Mouse (Mus musculus) embryonic facial prominence, embryonic 15.5 days (tissue): ENCODE data around the gene Ifnar2. TPM values are rescaled to one million over a fixed set of nuclear protein-coding genes. Genes with fewer than 3 reads are reported as not detected.
A peak's percentile ranks its signal among the peaks of the same experiment; 100 is the strongest.

ENCODE experiments used
- ATAC-seq: fragments of 200-750 bp; cut with Nextera tagmentation; 2 replicates; pipeline ENCODE4 v1.8.0; 2017; ENCODE audit warnings: low read depth, moderate TSS enrichment; ENCODE audit not compliant: insufficient number of reproducible peaks, low FRiP score, low TSS enrichment
- H3K27ac ChIP-seq: fragments of 300-500 bp; sonication (generic); replicated peaks from 2 replicates; pipeline ENCODE4 v1.5.1; 2015; ENCODE audit warnings: mild to moderate bottlenecking, inconsistent platforms
- H3K27me3 ChIP-seq: fragments of 300-500 bp; sonication (generic); 2 replicates; pipeline ENCODE4 v1.6.1; 2015; ENCODE audit warnings: inconsistent platforms
- H3K36me3 ChIP-seq: fragments of 300-500 bp; sonication (generic); 2 replicates; pipeline ENCODE4 v1.6.1; 2015; ENCODE audit warnings: mild to moderate bottlenecking, inconsistent platforms
- H3K4me1 ChIP-seq: fragments of 300-500 bp; sonication (generic); 2 replicates; pipeline ENCODE4 v1.6.1; 2015; ENCODE audit warnings: inconsistent platforms
- H3K4me2 ChIP-seq: fragments of 300-500 bp; sonication (generic); replicated peaks from 2 replicates; pipeline ENCODE4 v1.6.1; 2015; ENCODE audit warnings: mild to moderate bottlenecking, inconsistent platforms
- H3K4me3 ChIP-seq: fragments of 300-500 bp; sonication (generic); replicated peaks from 2 replicates; pipeline ENCODE4 v1.5.1; 2015; ENCODE audit warnings: mild to moderate bottlenecking, inconsistent platforms
- H3K9ac ChIP-seq: fragments of 300-500 bp; sonication (generic); 2 replicates; pipeline ENCODE4 v1.6.1; 2015; ENCODE audit warnings: inconsistent platforms
- H3K9me3 ChIP-seq: fragments of 300-500 bp; sonication (generic); replicated peaks from 2 replicates; pipeline ENCODE4 v1.6.1; 2016; ENCODE audit warnings: inconsistent platforms
- WGBS: fragments of 180-500 bp; shearing (Covaris S2); methylation state at CpG from one replicate; pipeline ENCODE4 v1.1.7; 2015; 5-methylcytosine and 5-hydroxymethylcytosine counted together
- polyA plus RNA-seq: library from polyadenylated mRNA; unstranded; fragments of >200 nt; fragmentation: Nextera tagmentation; extraction: Ambion mirVana; gene quantifications from 2 replicates; pipeline ENCODE4 v1.2.1, GENCODE M21; 2015

Ifnar2 gene
- polyA plus RNA-seq, 1 experiment from 2014 or later, result 60.4 TPM

DNA sequence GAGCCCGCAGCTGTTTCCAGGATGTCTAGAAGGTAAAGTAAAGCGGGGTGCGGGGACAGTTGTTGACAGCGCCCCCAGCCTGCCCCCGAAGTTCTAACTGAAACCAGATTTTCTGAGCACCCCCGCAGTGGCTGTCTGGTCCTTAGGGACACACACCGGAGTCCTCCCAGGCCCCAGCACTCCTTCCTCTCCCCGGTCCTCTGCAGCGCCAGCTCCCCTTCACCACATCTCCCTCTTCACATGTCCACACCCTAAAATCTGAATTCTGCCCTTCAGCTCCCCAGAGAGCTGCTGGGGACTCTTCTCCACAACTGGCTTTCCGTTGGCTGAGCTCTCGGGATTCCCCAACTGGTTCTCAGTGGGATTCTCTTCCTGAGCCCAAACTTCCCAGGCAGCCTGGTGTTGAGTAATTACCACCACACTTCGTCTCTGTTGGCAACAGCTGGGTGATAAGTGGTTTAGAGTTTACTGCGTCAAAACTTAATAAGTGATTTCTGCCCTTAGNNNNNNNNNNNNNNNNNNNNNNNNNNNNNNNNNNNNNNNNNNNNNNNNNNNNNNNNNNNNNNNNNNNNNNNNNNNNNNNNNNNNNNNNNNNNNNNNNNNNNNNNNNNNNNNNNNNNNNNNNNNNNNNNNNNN, 34.1 kb downstream of the Ifnar2 start:
- 0 out of 2 replicates have a peak, but pooled peaks have one; percentile 9 for ATAC-seq
- peaks cover 28% of the 10 kb centered on the region for H3K4me1 ChIP-seq

DNA sequence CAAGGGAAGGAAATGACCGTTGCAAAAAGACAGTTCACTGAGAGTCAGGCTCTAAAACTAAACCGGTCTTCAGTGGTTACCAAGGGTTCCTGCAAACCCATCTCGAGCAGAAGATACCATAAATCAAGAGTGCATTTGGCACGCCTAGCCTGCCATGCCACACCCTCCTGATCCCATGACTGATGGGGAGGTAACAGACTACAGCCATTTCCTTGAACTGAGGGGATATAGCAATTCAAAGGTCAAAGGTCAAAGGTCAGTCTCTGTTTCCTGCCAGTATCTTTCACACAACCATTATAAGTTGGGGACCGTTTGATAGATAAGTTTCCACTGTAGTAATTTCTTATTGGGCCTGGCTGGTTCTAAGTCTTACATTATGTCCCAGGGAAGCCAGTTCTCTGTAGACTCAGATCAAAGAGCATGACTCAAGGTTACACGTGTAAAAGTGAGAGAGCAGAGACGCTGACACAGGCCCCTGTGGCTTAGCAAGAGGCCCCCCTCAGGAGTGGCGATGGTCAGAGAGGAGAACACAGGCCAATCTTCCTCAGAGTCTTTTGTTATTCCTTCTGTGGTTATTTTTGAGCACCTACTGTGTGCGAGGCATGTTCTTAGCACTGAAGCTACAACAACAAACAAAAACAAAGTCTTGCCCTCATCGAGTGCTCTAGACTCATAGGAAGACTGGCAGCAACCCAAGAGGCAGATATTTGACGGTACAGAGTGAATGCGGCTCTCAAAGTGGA, 40.7 kb downstream of the Ifnar2 start:
- H3K36me3 ChIP-seq, result peaks cover 35% of the 10 kb centered on the region
- 64% methylated on average over 12 of the region's 12 CpGs for WGBS
- peak; percentile 11; the same call in 1 of the 2 replicates for ATAC-seq
- no peaks in the 10 kb centered on the region for H3K9me3 ChIP-seq
- H3K27ac ChIP-seq, result no peak overlapping the region
- no peaks in the 10 kb centered on the region for H3K4me1 ChIP-seq
- H3K4me2 ChIP-seq, result no peak overlapping the region
- H3K27me3 ChIP-seq, result no peaks in the 10 kb centered on the region
- no peak overlapping the region for H3K4me3 ChIP-seq
- H3K9ac ChIP-seq, result no peak overlapping the region

More for the DNA sequence above, 34.1 kb downstream of the Ifnar2 start:
- no peaks in the 10 kb centered on the region for H3K9me3 ChIP-seq
- peak overlapping the region; percentile 75 for H3K4me3 ChIP-seq
- peak overlapping the region; percentile 89 for H3K27ac ChIP-seq
- H3K4me2 ChIP-seq, result peak overlapping the region; percentile 92
- H3K27me3 ChIP-seq, result no peaks in the 10 kb centered on the region
- H3K36me3 ChIP-seq, result peaks cover 12% of the 10 kb centered on the region; the same call in 1 of the 2 replicates
- H3K9ac ChIP-seq, result peak overlapping the region; percentile 70
- 2% methylated on average over 13 of the region's 13 CpGs for WGBS

DNA sequence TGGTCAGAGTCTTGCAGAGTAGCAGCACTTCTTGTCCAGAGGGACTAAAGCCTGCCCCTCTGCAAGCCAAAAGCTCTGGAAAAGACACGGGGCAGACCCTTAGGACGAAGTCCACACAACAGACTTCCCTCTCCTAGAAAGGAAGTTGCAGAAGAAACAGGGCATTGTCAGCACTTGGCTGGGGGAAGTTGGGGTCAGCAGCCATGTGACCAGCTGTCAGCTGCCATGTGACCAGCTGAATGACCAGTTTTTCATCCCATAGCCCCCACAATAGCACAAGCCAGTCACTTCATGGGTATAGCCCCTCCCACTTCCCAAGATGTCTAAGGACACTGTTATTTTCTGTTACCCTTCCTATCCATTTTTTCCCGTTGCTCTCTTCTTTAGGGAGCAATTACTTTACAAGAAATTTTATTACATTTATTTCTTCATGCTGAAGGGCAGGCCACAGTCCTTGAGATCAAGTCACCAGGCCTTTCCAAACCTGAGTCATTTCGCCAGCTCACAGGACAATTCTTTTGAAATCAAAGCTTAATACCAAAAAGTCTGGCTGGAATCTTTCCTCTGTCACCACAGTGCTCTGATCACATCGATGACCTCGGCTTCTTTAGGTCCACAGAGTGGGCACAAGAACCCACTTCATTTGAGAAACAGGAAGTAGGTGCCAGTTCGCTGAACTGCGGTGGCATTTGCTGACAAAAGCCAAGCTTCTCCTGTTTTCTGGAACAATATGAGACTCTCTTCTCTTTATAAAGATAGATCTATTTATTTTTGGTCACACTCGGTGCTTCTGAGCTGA, 43.0 kb downstream of the Ifnar2 start:
- H3K27ac ChIP-seq, result no peak overlapping the region
- no peak overlapping the region for H3K4me2 ChIP-seq
- H3K4me1 ChIP-seq, result no peaks in the 10 kb centered on the region
- no peak overlapping the region for H3K9ac ChIP-seq
- H3K36me3 ChIP-seq, result peaks cover 50% of the 10 kb centered on the region
- no peaks in the 10 kb centered on the region for H3K9me3 ChIP-seq
- H3K4me3 ChIP-seq, result no peak overlapping the region
- H3K27me3 ChIP-seq, result no peaks in the 10 kb centered on the region
- 80% methylated on average over 9 of the region's 9 CpGs for WGBS
- ATAC-seq, result no peak

DNA sequence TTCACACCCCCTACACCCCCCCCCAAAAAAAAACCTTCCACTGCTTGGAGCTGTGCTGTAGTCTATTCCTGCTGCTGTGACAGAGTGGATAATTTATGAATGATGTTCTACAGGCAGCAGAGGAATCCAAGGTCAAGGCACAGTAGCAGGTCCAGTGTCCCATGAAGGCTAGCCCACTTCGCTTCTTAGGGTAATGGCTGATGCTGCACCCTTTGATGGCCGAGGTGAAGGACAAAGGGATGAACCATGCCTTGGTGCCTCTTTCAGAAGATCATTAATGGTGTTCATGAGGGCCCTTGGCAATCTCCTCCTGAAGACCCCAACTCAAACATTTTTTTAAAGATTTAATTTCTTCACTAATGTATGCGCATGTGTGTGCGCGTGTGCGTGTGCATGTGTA, 43.8 kb downstream of the Ifnar2 start:
- WGBS, result 94% methylated on average over 6 of the region's 6 CpGs
- ATAC-seq, result no peak

DNA sequence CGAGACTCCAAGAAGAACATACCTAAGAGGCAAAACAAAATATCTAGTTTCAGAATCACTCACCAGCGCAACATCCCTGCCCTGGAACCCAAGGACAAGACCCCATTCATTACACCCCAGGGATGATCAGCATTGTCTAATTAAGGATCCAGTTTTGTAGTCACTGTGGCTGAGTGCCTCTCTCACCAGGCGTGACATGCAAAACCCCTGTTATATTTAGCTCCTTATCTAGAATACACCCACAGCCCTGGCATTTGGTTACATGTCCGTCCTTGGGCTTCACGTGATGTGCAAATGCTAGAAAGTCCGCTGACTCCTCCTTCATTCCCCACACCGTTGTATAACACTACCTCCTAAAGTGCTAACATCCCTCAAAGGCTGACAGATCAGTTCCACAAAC, 44.4 kb downstream of the Ifnar2 start:
- peaks cover 60% of the 10 kb centered on the region for H3K36me3 ChIP-seq
- no peak overlapping the region for H3K4me3 ChIP-seq
- no peak overlapping the region for H3K4me2 ChIP-seq
- H3K9me3 ChIP-seq, result no peaks in the 10 kb centered on the region
- ATAC-seq, result no peak
- 84% methylated on average over 7 of the region's 7 CpGs for WGBS
- H3K9ac ChIP-seq, result no peak overlapping the region
- no peaks in the 10 kb centered on the region for H3K4me1 ChIP-seq
- H3K27me3 ChIP-seq, result no peaks in the 10 kb centered on the region
- H3K27ac ChIP-seq, result no peak overlapping the region

More for the DNA sequence above, 43.8 kb downstream of the Ifnar2 start:
- no peak overlapping the region for H3K27ac ChIP-seq
- H3K9me3 ChIP-seq, result no peaks in the 10 kb centered on the region
- H3K27me3 ChIP-seq, result no peaks in the 10 kb centered on the region
- H3K4me3 ChIP-seq, result no peak overlapping the region
- peaks cover 54% of the 10 kb centered on the region for H3K36me3 ChIP-seq
- no peak overlapping the region for H3K9ac ChIP-seq
- H3K4me1 ChIP-seq, result no peaks in the 10 kb centered on the region
- no peak overlapping the region for H3K4me2 ChIP-seq

DNA sequence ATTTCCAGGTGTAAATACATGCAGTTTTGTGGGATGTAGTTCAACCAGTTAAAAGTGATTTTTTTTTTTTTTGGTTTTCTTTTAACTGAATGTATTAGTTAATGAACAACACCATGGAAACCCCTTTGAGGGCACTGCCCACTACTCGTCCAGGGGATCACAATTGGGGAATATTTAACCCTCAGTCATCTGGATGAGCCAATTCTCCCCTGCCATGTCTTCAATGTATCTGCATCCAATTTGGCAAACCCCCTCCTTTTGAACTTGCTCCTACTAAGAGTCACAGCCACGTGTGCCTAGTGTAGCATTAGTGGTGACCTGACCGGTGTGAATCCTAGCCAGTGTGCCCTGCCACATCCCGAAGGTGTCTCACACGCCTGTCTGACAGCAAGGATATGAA, 45.9 kb downstream of the Ifnar2 start:
- 70% methylated on average over 5 of the region's 5 CpGs for WGBS
- Histone ChIP-seq H3K9ac (no peak overlapping the region), H3K4me1 (no peaks in the 10 kb centered on the region), H3K27ac (no peak overlapping the region), H3K4me3 (no peak overlapping the region), H3K9me3 (no peaks in the 10 kb centered on the region), H3K36me3 (peaks cover 62% of the 10 kb centered on the region), H3K4me2 (no peak overlapping the region), H3K27me3 (no peaks in the 10 kb centered on the region)
- ATAC-seq, result no peak

DNA sequence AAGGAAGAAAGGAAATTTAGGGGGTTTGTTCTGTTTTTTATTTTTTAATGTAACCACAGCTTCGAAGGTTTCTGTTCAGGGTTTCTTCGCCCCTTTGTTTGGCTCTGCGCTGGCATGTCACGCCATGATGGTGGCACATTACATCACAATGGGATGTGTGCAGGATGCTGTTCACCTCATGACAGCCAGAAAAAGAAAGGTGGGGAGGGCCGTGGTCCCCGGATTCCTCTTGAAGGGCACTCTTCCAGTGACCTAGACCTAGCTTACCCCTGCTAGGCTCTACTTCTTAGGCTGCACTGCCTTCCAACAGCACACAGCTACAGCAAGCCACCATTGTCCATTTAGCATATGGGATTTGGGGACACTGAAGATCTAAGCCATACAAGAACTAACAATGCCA, 53.2 kb downstream of the Ifnar2 start:
- no peak overlapping the region for H3K4me2 ChIP-seq
- WGBS, result 93% methylated on average over 6 of the region's 6 CpGs
- H3K4me1 ChIP-seq, result no peaks in the 10 kb centered on the region
- peaks cover 47% of the 10 kb centered on the region for H3K36me3 ChIP-seq
- no peak overlapping the region for H3K4me3 ChIP-seq
- H3K27me3 ChIP-seq, result no peaks in the 10 kb centered on the region
- no peak for ATAC-seq
- H3K27ac ChIP-seq, result no peak overlapping the region
- no peak overlapping the region for H3K9ac ChIP-seq
- H3K9me3 ChIP-seq, result 0 out of 2 replicates have a peak, but pooled peaks cover 3% of the 10 kb centered on the region

DNA sequence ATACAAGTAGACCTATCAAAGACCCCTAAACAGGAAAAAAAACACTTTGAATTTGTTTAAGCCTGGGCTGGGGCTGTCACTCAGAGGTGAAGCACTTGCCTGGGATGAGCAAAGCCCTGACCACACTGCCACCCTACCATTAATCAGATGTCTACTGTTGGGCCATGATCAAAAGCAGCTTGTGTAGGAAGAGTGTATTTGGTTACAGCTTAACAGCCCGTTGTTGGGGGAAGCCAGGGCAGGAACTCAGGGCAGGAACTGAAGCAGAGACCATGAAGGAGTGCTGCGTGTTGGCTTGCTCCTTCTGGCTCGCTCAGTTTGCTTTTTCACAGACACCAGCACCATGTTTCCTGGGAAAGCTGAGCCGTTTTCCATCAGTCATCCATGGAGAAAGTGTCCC, 54.0 kb downstream of the Ifnar2 start:
- Histone ChIP-seq H3K9ac (no peak overlapping the region), H3K36me3 (peaks cover 44% of the 10 kb centered on the region), H3K4me2 (no peak overlapping the region), H3K27me3 (no peaks in the 10 kb centered on the region), H3K9me3 (0 out of 2 replicates have a peak, but pooled peaks cover 3% of the 10 kb centered on the region), H3K4me3 (no peak overlapping the region), H3K27ac (no peak overlapping the region), H3K4me1 (no peaks in the 10 kb centered on the region)
- 71% methylated on average over 4 of the region's 4 CpGs for WGBS
- no peak for ATAC-seq

DNA sequence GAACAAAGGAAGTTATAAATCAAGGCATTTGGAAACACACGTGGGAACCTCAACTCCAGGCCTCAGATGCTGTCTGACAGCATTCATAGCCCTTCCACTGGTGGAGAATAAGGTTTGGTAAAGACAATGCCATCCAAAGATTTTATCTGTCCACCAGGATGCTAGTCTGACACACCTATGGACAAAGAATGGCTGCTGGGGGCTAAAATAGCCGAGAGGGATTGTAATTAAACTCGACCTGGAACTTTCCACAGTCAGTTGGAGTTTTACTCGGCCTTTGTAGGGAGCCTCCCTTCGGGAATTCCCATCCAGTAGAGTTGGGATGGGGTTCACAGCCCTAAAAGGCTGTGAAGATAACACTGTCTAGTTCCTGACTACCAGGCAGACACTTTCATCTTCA, 54.9 kb downstream of the Ifnar2 start:
- H3K9ac ChIP-seq, result no peak overlapping the region
- ATAC-seq, result no peak
- H3K9me3 ChIP-seq, result 0 out of 2 replicates have a peak, but pooled peaks cover 3% of the 10 kb centered on the region
- H3K36me3 ChIP-seq, result peaks cover 36% of the 10 kb centered on the region; the same call in 1 of the 2 replicates
- WGBS, result 70% methylated on average over 5 of the region's 5 CpGs
- no peaks in the 10 kb centered on the region for H3K27me3 ChIP-seq
- no peak overlapping the region for H3K27ac ChIP-seq
- 0 out of 2 replicates have a peak, but pooled peaks cover under 1% of the 10 kb centered on the region for H3K4me1 ChIP-seq
- H3K4me3 ChIP-seq, result no peak overlapping the region
- H3K4me2 ChIP-seq, result no peak overlapping the region

DNA sequence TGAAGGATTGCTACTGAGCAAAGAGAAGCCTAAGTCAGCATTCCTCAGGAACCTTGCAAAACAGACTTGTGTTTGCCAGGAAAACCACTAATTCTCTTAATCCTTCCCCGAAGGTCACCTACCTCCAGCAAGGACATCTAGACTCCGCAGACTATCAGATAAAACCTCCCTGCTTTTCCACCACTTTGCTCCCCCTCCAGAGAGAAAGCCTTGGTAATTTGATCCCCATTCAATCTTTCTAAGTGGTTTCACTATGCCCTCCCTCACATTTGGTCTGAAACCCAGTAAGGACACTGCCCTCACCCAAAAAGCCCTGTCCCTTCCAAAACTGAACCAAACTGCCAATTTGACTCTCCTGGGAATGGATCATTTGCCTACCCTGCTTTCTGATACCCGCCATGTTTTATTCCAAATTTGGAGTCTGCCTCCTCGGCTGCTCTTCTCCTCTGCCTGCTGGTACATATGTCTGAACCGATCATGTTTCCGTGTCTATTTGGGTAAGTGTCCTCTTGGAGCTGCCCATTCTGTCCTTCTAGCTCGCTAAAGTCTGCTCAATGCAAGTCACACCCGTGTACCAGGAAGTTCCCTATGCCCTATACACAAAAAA, 55.8 kb downstream of the Ifnar2 start:
- no peak for ATAC-seq
- H3K27me3 ChIP-seq, result no peaks in the 10 kb centered on the region

More for the DNA sequence above, 55.8 kb downstream of the Ifnar2 start:
- Histone ChIP-seq H3K4me3 (no peak overlapping the region), H3K9ac (no peak overlapping the region), H3K9me3 (0 out of 2 replicates have a peak, but pooled peaks cover 3% of the 10 kb centered on the region), H3K36me3 (peaks cover 28% of the 10 kb centered on the region; the same call in 1 of the 2 replicates), H3K27ac (no peak overlapping the region), H3K4me2 (no peak overlapping the region), H3K4me1 (0 out of 2 replicates have a peak, but pooled peaks cover 5% of the 10 kb centered on the region)
- 59% methylated on average over 8 of the region's 8 CpGs for WGBS
